Mouse (Mus musculus): ENCODE data around the gene A330070K13Rik. TPM values are rescaled to one million over a fixed set of nuclear protein-coding genes. Genes with fewer than 3 reads are reported as not detected.

A330070K13Rik gene
- polyA plus RNA-seq, 1 experiment from 2014 or later = not detected

DNA sequence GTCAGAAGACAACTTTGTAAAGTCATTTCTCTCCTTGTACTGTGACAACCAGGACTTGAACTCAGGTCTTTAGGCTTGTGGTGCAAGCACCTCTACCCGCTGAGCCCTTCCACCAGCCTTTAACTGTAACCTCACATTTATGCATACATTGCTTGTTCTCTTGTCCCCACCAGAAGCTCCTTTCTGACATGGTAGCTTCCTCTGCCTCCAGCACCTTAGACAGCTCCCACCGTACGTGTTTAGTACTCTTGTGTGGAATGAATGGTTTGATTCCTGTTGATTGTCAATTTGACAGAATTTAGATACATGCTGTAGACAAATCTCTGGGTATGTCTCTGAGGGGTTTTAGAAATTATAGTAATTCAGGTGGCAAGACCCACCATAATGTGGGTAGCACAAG lies 20.7 kb downstream of the A330070K13Rik start:
- H3K27ac ChIP-seq = no peak overlapping the region
- H3K4me2 ChIP-seq = no peak overlapping the region
- no peaks in the 10 kb centered on the region for H3K4me1 ChIP-seq
- no peaks in the 10 kb centered on the region for H3K36me3 ChIP-seq (replicated peaks)
- no peak overlapping the region for H3K9ac ChIP-seq
- H3K27me3 ChIP-seq (replicated peaks) = no peaks in the 10 kb centered on the region
- no peak for ATAC-seq (replicated peaks)
- WGBS = 59% methylated on average over 3 of the region's 3 CpGs
- no peaks in the 10 kb centered on the region for H3K9me3 ChIP-seq
- H3K4me3 ChIP-seq = no peak overlapping the region

GRCm38 (mm10) chr5:130363111-130363510 lies 21.3 kb downstream of the A330070K13Rik start:
- Histone ChIP-seq H3K4me1 (no peaks in the 10 kb centered on the region), H3K27ac (no peak overlapping the region)
- 57% methylated on average over 4 of the region's 4 CpGs for WGBS

GRCm38 (mm10) chr5:130355223-130355622 lies 29.2 kb downstream of the A330070K13Rik start:
- no peak for ATAC-seq (replicated peaks)
- no peak overlapping the region for H3K4me3 ChIP-seq
- H3K27me3 ChIP-seq (replicated peaks) = no peaks in the 10 kb centered on the region
- H3K4me1 ChIP-seq = no peaks in the 10 kb centered on the region
- 67% methylated on average over 7 of the region's 7 CpGs for WGBS
- H3K9ac ChIP-seq = no peak overlapping the region
- H3K27ac ChIP-seq = no peak overlapping the region
- no peak overlapping the region for H3K4me2 ChIP-seq
- no peaks in the 10 kb centered on the region for H3K36me3 ChIP-seq (replicated peaks)
- H3K9me3 ChIP-seq = no peaks in the 10 kb centered on the region

More at GRCm38 (mm10) chr5:130363111-130363510, 21.3 kb downstream of the A330070K13Rik start:
- H3K4me3 ChIP-seq = no peak overlapping the region
- no peaks in the 10 kb centered on the region for H3K36me3 ChIP-seq (replicated peaks)
- ATAC-seq (replicated peaks) = no peak
- no peaks in the 10 kb centered on the region for H3K27me3 ChIP-seq (replicated peaks)
- no peak overlapping the region for H3K9ac ChIP-seq
- no peaks in the 10 kb centered on the region for H3K9me3 ChIP-seq
- no peak overlapping the region for H3K4me2 ChIP-seq

- Histone ChIP-seq H3K4me1 (no peaks in the 10 kb centered on the region), H3K9me3 (no peaks in the 10 kb centered on the region), H3K27ac (no peak overlapping the region), H3K4me3 (no peak overlapping the region), H3K27me3 (replicated peaks) (no peaks in the 10 kb centered on the region), H3K4me2 (no peak overlapping the region), H3K36me3 (replicated peaks) (peaks cover under 1% of the 10 kb centered on the region; the same call in 1 of the 2 replicates), H3K9ac (no peak overlapping the region)
- WGBS = 94% methylated on average over 2 of the region's 2 CpGs
- no peak for ATAC-seq (replicated peaks)
Measured at GRCm38 (mm10) chr5:130345871-130346270, 38.6 kb downstream of the A330070K13Rik start.

DNA sequence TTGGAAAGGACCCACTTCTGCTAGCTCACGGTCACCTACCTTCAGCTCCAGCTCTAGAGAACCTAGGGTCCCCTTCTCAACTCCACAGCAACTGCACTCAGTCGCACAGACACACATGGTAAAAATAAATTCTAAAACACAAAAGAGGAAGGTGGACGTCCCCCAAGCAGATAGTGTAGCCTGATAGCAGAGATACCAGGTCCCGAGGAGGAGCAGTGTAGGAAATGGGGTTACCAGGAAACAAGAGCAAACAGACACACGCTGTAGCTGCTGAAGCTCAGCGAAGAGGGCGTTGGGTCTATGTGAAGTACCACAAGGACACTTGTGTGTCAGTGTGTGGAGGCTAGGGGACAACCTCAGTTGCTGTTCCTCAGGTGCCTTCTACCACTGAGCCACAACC lies 39.4 kb downstream of the A330070K13Rik start:
- H3K27ac ChIP-seq = no peak overlapping the region
- H3K4me2 ChIP-seq = no peak overlapping the region
- H3K9ac ChIP-seq = no peak overlapping the region
- H3K4me1 ChIP-seq = no peaks in the 10 kb centered on the region
- WGBS = 94% methylated on average over 7 of the region's 7 CpGs
- H3K36me3 ChIP-seq (replicated peaks) = peaks cover 9% of the 10 kb centered on the region; the same call in 1 of the 2 replicates
- H3K4me3 ChIP-seq = no peak overlapping the region
- no peaks in the 10 kb centered on the region for H3K27me3 ChIP-seq (replicated peaks)
- ATAC-seq (replicated peaks) = no peak
- H3K9me3 ChIP-seq = no peaks in the 10 kb centered on the region

GRCm38 (mm10) chr5:130340656-130341055 lies 43.8 kb downstream of the A330070K13Rik start:
- Histone ChIP-seq H3K36me3 (replicated peaks) (peaks cover 10% of the 10 kb centered on the region; the same call in 1 of the 2 replicates), H3K27me3 (replicated peaks) (no peaks in the 10 kb centered on the region), H3K9ac (no peak overlapping the region), H3K4me3 (no peak overlapping the region), H3K4me1 (no peaks in the 10 kb centered on the region), H3K4me2 (no peak overlapping the region), H3K27ac (no peak overlapping the region), H3K9me3 (no peaks in the 10 kb centered on the region)
- no peak for ATAC-seq (replicated peaks)
- WGBS = 90% methylated on average over 15 of the region's 15 CpGs

- H3K4me1 ChIP-seq = peaks cover 3% of the 10 kb centered on the region; the same call in 1 of the 2 replicates
- no peak overlapping the region for H3K4me3 ChIP-seq
- no peak overlapping the region for H3K9ac ChIP-seq
- H3K36me3 ChIP-seq (replicated peaks) = peaks cover 6% of the 10 kb centered on the region; the same call in 1 of the 2 replicates
- H3K4me2 ChIP-seq = no peak overlapping the region
- no peaks in the 10 kb centered on the region for H3K27me3 ChIP-seq (replicated peaks)
- no peak for ATAC-seq (replicated peaks)
- H3K9me3 ChIP-seq = no peaks in the 10 kb centered on the region
- H3K27ac ChIP-seq = no peak overlapping the region
- 98% methylated on average over 4 of the region's 4 CpGs for WGBS
Measured at GRCm38 (mm10) chr5:130335462-130335861, 49.0 kb downstream of the A330070K13Rik start.

- ATAC-seq (replicated peaks) = no peak
- no peak overlapping the region for H3K27ac ChIP-seq
- no peak overlapping the region for H3K4me2 ChIP-seq
- WGBS = 86% methylated on average over 11 of the region's 11 CpGs
- no peak overlapping the region for H3K9ac ChIP-seq
- H3K27me3 ChIP-seq (replicated peaks) = no peaks in the 10 kb centered on the region
- H3K4me3 ChIP-seq = no peak overlapping the region
- no peaks in the 10 kb centered on the region; the same call in 1 of the 2 replicates for H3K36me3 ChIP-seq (replicated peaks)
- peaks cover 3% of the 10 kb centered on the region; the same call in 1 of the 2 replicates for H3K4me1 ChIP-seq
- no peaks in the 10 kb centered on the region for H3K9me3 ChIP-seq
Measured at GRCm38 (mm10) chr5:130333971-130334370, 50.5 kb downstream of the A330070K13Rik start.

GRCm38 (mm10) chr5:130333566-130333965 lies 50.9 kb downstream of the A330070K13Rik start:
- Histone ChIP-seq H3K9me3 (no peaks in the 10 kb centered on the region), H3K4me1 (peaks cover 3% of the 10 kb centered on the region; the same call in 1 of the 2 replicates), H3K4me2 (no peak overlapping the region), H3K27ac (no peak overlapping the region), H3K27me3 (replicated peaks) (no peaks in the 10 kb centered on the region), H3K36me3 (replicated peaks) (no peaks in the 10 kb centered on the region; the same call in 1 of the 2 replicates), H3K4me3 (no peak overlapping the region), H3K9ac (no peak overlapping the region)
- no peak for ATAC-seq (replicated peaks)
- 82% methylated on average over 7 of the region's 7 CpGs for WGBS

DNA sequence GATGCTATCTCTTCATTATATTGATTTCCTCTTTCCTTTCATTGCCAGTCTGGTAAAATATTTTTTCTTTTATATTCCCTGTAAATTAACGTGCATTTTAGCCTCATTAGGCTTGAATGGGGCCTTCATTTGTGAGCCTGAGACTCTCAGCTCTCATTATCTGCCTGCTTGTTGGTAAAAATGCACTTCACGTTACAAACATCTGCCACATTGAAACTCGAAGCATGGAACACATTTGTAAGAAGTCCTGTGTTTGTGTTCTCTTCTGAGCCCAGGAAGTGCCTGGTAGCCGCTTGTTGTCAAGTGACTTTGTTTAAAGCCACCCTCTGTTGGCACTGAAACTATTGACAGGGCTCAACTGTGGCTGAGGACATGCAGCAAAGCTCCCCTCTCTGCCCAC lies 53.2 kb downstream of the A330070K13Rik start:
- Histone ChIP-seq H3K4me2 (no peak overlapping the region), H3K36me3 (replicated peaks) (no peaks in the 10 kb centered on the region; the same call in 1 of the 2 replicates), H3K4me1 (peaks cover 3% of the 10 kb centered on the region; the same call in 1 of the 2 replicates), H3K9ac (no peak overlapping the region), H3K27ac (peak overlapping the region; percentile 25; the same call in 1 of the 2 replicates), H3K9me3 (no peaks in the 10 kb centered on the region), H3K27me3 (replicated peaks) (no peaks in the 10 kb centered on the region), H3K4me3 (no peak overlapping the region)
- no peak for ATAC-seq (replicated peaks)
- WGBS = 63% methylated on average over 4 of the region's 4 CpGs

- Histone ChIP-seq H3K9ac (no peak overlapping the region), H3K27ac (0 out of 2 replicates have a peak overlapping the region, but pooled peaks have one; percentile 3), H3K4me3 (no peak overlapping the region), H3K9me3 (no peaks in the 10 kb centered on the region), H3K36me3 (replicated peaks) (no peaks in the 10 kb centered on the region; the same call in 1 of the 2 replicates), H3K27me3 (replicated peaks) (no peaks in the 10 kb centered on the region), H3K4me2 (no peak overlapping the region), H3K4me1 (peaks cover 3% of the 10 kb centered on the region; the same call in 1 of the 2 replicates)
- 82% methylated on average over 4 of the region's 4 CpGs for WGBS
- ATAC-seq (replicated peaks) = no peak
Measured at GRCm38 (mm10) chr5:130330801-130331200, 53.6 kb downstream of the A330070K13Rik start.

DNA sequence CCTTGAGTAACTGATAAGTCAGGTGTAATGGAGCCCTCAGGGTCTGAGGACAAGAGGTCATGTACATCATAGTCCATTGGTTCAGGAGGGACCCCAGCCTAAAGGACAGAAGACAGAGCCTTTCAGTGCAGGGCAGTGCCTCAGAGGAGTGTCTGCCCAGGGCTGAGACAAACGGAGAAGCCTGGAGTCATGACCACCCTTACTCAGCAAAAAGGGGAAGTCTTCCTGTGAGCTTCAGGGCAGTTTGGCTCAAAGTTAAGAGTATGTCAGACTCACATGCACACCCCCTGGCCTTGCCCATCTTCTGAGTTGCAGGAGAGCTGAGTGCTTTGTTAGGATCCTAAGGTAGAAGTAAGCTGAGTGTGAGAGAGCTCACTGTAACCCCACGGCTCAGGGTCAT lies 54.5 kb downstream of the A330070K13Rik start:
- peaks cover 3% of the 10 kb centered on the region; the same call in 1 of the 2 replicates for H3K4me1 ChIP-seq
- 82% methylated on average over 2 of the region's 2 CpGs for WGBS
- H3K4me2 ChIP-seq = no peak overlapping the region
- no peaks in the 10 kb centered on the region for H3K36me3 ChIP-seq (replicated peaks)
- H3K4me3 ChIP-seq = no peak overlapping the region
- ATAC-seq (replicated peaks) = no peak
- H3K27ac ChIP-seq = no peak overlapping the region
- no peaks in the 10 kb centered on the region for H3K27me3 ChIP-seq (replicated peaks)
- no peak overlapping the region for H3K9ac ChIP-seq
- H3K9me3 ChIP-seq = no peaks in the 10 kb centered on the region
